Mouse (Mus musculus): ENCODE measurements around the gene Aspdh. TPM values are rescaled to one million over a fixed set of nuclear protein-coding genes. Genes with fewer than 3 reads are reported as not detected.
A peak's percentile ranks its signal among the peaks of the same experiment; 100 is the strongest.

Gene Aspdh
- polyA plus RNA-seq, 1 experiment from 2014 or later: 2.1 TPM

- 7% methylated on average over 20 of the region's 20 CpGs for WGBS
- ATAC-seq (ENCODE audit: low FRiP score) (peak; percentile 65), DNase-seq (ENCODE audit: low spot score) (peak; percentile 66)
- Histone ChIP-seq H3K27ac (ENCODE audit: low read depth, low read length) (peak overlapping the region; percentile 98), H3K4me2 (replicated peaks; ENCODE audit: low read depth, low read length) (peak overlapping the region; percentile 98), H3K4me3 (ENCODE audit: low read depth, low read length) (peak overlapping the region; percentile 70), H3K9ac (ENCODE audit: low read depth, low read length) (peak overlapping the region; percentile 98), H3K27me3 (ENCODE audit: control insufficient read depth, insufficient read depth, low read length) (peaks cover 13% of the 10 kb centered on the region), H3K9me3 (ENCODE audit: control insufficient read depth, low read length) (no peaks in the 10 kb centered on the region), H3K36me3 (ENCODE audit: control insufficient read depth, insufficient read depth, low read length) (peaks cover 8% of the 10 kb centered on the region), H3K4me1 (replicated peaks; ENCODE audit: control insufficient read depth, insufficient read depth, low read length) (peaks cover 13% of the 10 kb centered on the region)
Measured at GRCm38 (mm10) chr7:44443268-44444173, 21.7 kb upstream of the Aspdh start.

- 20% methylated on average over 29 of the region's 29 CpGs for WGBS
Measured at GRCm38 (mm10) chr7:44444886-44445527, 20.2 kb upstream of the Aspdh start.

GRCm38 (mm10) chr7:44445528-44445923 lies 19.7 kb upstream of the Aspdh start:
- H3K4me2 ChIP-seq (replicated peaks; ENCODE audit: low read depth, low read length): peak overlapping the region; percentile 26
- peaks cover 13% of the 10 kb centered on the region for H3K4me1 ChIP-seq (replicated peaks; ENCODE audit: control insufficient read depth, insufficient read depth, low read length)
- no peak overlapping the region for H3K9ac ChIP-seq (ENCODE audit: low read depth, low read length)
- DNase-seq (ENCODE audit: low spot score) (no peak), ATAC-seq (ENCODE audit: low FRiP score) (no peak)
- peaks cover 13% of the 10 kb centered on the region for H3K27me3 ChIP-seq (ENCODE audit: control insufficient read depth, insufficient read depth, low read length)
- H3K27ac ChIP-seq (ENCODE audit: low read depth, low read length): no peak overlapping the region
- no peaks in the 10 kb centered on the region for H3K9me3 ChIP-seq (ENCODE audit: control insufficient read depth, low read length)
- peaks cover 15% of the 10 kb centered on the region for H3K36me3 ChIP-seq (ENCODE audit: control insufficient read depth, insufficient read depth, low read length)
- H3K4me3 ChIP-seq (ENCODE audit: low read depth, low read length): no peak overlapping the region
- WGBS: 32% methylated on average over 7 of the region's 7 CpGs

More at GRCm38 (mm10) chr7:44444886-44445527, 20.2 kb upstream of the Aspdh start:
- H3K27me3 ChIP-seq (ENCODE audit: control insufficient read depth, insufficient read depth, low read length): peaks cover 13% of the 10 kb centered on the region
- H3K27ac ChIP-seq (ENCODE audit: low read depth, low read length): no peak overlapping the region
- H3K9ac ChIP-seq (ENCODE audit: low read depth, low read length): peak overlapping the region; percentile 27; the same call in 1 of the 2 replicates
- peak overlapping the region; percentile 19 for H3K4me3 ChIP-seq (ENCODE audit: low read depth, low read length)
- no peak for ATAC-seq (ENCODE audit: low FRiP score)
- no peak for DNase-seq (ENCODE audit: low spot score)
- H3K4me1 ChIP-seq (replicated peaks; ENCODE audit: control insufficient read depth, insufficient read depth, low read length): peaks cover 13% of the 10 kb centered on the region
- no peaks in the 10 kb centered on the region for H3K9me3 ChIP-seq (ENCODE audit: control insufficient read depth, low read length)
- peaks cover 15% of the 10 kb centered on the region for H3K36me3 ChIP-seq (ENCODE audit: control insufficient read depth, insufficient read depth, low read length)
- peak overlapping the region; percentile 26 for H3K4me2 ChIP-seq (replicated peaks; ENCODE audit: low read depth, low read length)

DNA sequence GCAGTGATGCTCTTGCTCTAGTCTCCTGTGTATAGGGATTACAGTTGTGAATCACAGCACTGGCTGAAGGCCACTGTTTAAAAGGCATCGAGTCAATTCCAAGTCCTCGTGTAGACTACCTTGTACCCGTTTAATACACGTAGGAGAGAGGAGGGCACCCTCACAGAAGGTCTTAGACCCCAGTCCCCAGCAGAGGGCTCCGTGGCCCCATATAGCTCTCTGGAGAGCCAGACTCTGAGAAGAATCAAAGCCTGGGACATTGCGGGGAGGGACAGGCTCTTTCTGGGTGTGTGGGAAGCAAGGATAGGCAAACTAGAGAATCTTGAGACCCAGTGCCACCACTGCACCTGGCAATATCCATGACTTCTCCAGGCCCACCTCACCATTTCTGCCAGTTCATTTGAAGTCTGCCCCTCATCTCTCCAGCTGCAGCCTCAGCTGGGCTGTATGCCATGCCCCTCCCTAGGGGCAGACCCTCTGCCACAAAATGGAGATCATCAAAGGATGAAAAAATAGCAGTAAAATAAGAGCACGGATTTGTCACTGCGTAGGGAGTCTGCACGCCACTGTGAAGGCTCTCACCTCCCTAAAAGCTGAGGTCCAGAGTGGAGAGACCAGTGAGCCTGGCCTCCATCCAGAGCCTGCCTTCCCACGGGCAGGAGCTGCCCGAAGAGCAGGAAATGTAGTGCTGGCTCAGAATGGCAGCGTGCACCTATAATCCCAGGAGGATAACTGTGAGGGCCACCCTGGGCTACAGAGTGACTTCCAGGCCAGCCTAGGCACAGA lies 18.9 kb upstream of the Aspdh start:
- WGBS: 57% methylated on average over 12 of the region's 12 CpGs
- Histone ChIP-seq H3K27me3 (ENCODE audit: control insufficient read depth, insufficient read depth, low read length) (peaks cover 13% of the 10 kb centered on the region), H3K9ac (ENCODE audit: low read depth, low read length) (no peak overlapping the region), H3K36me3 (ENCODE audit: control insufficient read depth, insufficient read depth, low read length) (peaks cover 15% of the 10 kb centered on the region), H3K4me3 (ENCODE audit: low read depth, low read length) (no peak overlapping the region), H3K4me1 (replicated peaks; ENCODE audit: control insufficient read depth, insufficient read depth, low read length) (peaks cover 13% of the 10 kb centered on the region), H3K9me3 (ENCODE audit: control insufficient read depth, low read length) (no peaks in the 10 kb centered on the region), H3K4me2 (replicated peaks; ENCODE audit: low read depth, low read length) (no peak overlapping the region), H3K27ac (ENCODE audit: low read depth, low read length) (no peak overlapping the region)
- DNase-seq (ENCODE audit: low spot score) (no peak), ATAC-seq (ENCODE audit: low FRiP score) (no peak)

DNA sequence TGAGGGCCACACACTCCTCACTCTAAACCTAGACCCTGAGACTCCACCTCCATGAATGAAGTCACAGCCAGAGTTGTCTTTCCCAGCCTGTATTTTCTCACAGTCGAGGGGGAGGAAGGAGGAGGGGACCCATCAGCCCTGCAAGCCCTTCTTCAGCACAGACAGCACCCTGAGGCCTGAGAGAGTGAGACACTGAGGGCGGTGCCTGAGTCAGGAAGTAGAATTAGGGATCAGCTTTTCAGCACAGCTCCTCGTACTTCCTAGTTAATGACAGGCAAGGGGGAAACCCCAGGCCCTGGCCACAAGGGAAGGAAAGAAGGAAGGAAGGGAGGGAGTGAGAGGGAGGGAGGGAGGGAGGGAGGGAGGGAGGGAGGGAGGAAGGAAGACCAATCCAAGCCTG lies 11.9 kb upstream of the Aspdh start:
- Histone ChIP-seq H3K9me3 (ENCODE audit: control insufficient read depth, low read length) (no peaks in the 10 kb centered on the region), H3K4me2 (replicated peaks; ENCODE audit: low read depth, low read length) (no peak overlapping the region), H3K27ac (ENCODE audit: low read depth, low read length) (no peak overlapping the region), H3K4me1 (replicated peaks; ENCODE audit: control insufficient read depth, insufficient read depth, low read length) (no peaks in the 10 kb centered on the region), H3K27me3 (ENCODE audit: control insufficient read depth, insufficient read depth, low read length) (no peaks in the 10 kb centered on the region), H3K36me3 (ENCODE audit: control insufficient read depth, insufficient read depth, low read length) (peaks cover 13% of the 10 kb centered on the region; the same call in 1 of the 2 replicates), H3K9ac (ENCODE audit: low read depth, low read length) (no peak overlapping the region), H3K4me3 (ENCODE audit: low read depth, low read length) (no peak overlapping the region)
- DNase-seq (ENCODE audit: low spot score) (no peak), ATAC-seq (ENCODE audit: low FRiP score) (no peak)
- WGBS: 33% methylated on average over 3 of the region's 3 CpGs

GRCm38 (mm10) chr7:44456302-44456701 lies 8.9 kb upstream of the Aspdh start:
- Histone ChIP-seq H3K27ac (ENCODE audit: low read depth, low read length) (no peak overlapping the region), H3K4me2 (replicated peaks; ENCODE audit: low read depth, low read length) (no peak overlapping the region), H3K27me3 (ENCODE audit: control insufficient read depth, insufficient read depth, low read length) (peaks cover 9% of the 10 kb centered on the region), H3K9me3 (ENCODE audit: control insufficient read depth, low read length) (no peaks in the 10 kb centered on the region), H3K4me1 (replicated peaks; ENCODE audit: control insufficient read depth, insufficient read depth, low read length) (no peaks in the 10 kb centered on the region), H3K36me3 (ENCODE audit: control insufficient read depth, insufficient read depth, low read length) (peaks cover 10% of the 10 kb centered on the region; the same call in 1 of the 2 replicates), H3K9ac (ENCODE audit: low read depth, low read length) (no peak overlapping the region), H3K4me3 (ENCODE audit: low read depth, low read length) (no peak overlapping the region)
- DNase-seq (ENCODE audit: low spot score) (no peak), ATAC-seq (ENCODE audit: low FRiP score) (no peak)
- WGBS: 89% methylated on average over 1 of the region's 1 CpGs

DNA sequence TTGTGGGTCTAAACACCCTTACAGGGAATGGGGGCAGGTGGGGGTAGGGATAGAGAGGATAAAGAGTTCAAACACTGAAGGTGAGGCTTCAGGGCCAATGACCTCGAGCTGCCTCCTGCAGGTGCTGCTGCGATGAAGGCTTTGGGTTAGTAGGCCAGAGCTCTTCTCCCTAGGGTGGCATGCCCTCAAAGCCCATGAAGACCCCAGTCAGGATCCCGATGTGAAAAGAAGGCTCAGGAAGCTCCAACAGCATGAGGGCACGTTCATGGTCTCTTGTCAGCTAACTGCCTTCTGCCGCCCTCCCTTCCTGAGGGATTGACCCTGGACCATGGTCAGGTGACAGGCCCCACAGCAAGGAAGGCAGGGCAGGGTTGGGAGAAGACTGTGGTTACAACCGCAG lies 5.1 kb upstream of the Aspdh start:
- Histone ChIP-seq H3K36me3 (ENCODE audit: control insufficient read depth, insufficient read depth, low read length) (peaks cover 22% of the 10 kb centered on the region; the same call in 1 of the 2 replicates), H3K4me3 (ENCODE audit: low read depth, low read length) (no peak overlapping the region), H3K27ac (ENCODE audit: low read depth, low read length) (no peak overlapping the region), H3K4me2 (replicated peaks; ENCODE audit: low read depth, low read length) (no peak overlapping the region), H3K27me3 (ENCODE audit: control insufficient read depth, insufficient read depth, low read length) (peaks cover 21% of the 10 kb centered on the region), H3K9ac (ENCODE audit: low read depth, low read length) (no peak overlapping the region), H3K4me1 (replicated peaks; ENCODE audit: control insufficient read depth, insufficient read depth, low read length) (peaks cover 8% of the 10 kb centered on the region), H3K9me3 (ENCODE audit: control insufficient read depth, low read length) (no peaks in the 10 kb centered on the region)
- ATAC-seq (ENCODE audit: low FRiP score): no peak
- 76% methylated on average over 6 of the region's 6 CpGs for WGBS
- DNase-seq (ENCODE audit: low spot score): no peak

DNA sequence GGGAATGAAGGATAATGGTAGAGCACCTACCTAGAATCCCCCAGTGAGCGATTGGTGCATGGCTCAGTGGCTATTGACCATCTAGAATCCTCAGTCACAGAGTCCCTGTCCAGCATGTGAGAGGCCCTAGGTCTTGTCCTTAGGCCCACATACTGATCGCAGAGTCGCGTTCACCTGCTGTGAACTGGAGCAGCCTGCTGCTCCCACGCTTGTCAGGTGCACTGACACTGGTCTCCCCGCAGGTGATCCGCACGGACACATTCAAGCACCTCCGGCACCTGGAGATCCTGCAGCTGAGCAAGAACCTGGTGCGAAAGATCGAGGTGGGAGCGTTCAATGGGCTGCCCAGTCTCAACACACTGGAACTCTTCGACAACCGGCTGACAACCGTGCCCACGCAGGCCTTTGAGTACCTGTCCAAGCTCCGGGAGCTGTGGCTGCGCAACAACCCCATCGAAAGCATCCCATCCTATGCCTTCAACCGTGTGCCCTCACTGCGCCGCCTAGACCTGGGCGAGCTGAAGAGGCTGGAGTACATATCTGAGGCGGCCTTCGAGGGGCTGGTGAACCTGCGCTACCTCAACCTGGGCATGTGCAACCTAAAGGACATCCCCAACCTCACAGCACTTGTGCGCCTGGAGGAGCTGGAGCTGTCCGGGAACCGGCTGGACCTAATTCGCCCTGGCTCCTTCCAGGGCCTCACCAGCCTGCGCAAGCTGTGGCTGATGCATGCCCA lies 4.3 kb upstream of the Aspdh start:
- Histone ChIP-seq H3K4me2 (replicated peaks; ENCODE audit: low read depth, low read length) (no peak overlapping the region), H3K9ac (ENCODE audit: low read depth, low read length) (no peak overlapping the region), H3K27ac (ENCODE audit: low read depth, low read length) (no peak overlapping the region), H3K36me3 (ENCODE audit: control insufficient read depth, insufficient read depth, low read length) (peaks cover 22% of the 10 kb centered on the region; the same call in 1 of the 2 replicates), H3K9me3 (ENCODE audit: control insufficient read depth, low read length) (no peaks in the 10 kb centered on the region), H3K4me3 (ENCODE audit: low read depth, low read length) (no peak overlapping the region), H3K27me3 (ENCODE audit: control insufficient read depth, insufficient read depth, low read length) (peaks cover 21% of the 10 kb centered on the region), H3K4me1 (replicated peaks; ENCODE audit: control insufficient read depth, insufficient read depth, low read length) (peaks cover 8% of the 10 kb centered on the region)
- 80% methylated on average over 31 of the region's 31 CpGs for WGBS
- no peak for ATAC-seq (ENCODE audit: low FRiP score)
- DNase-seq (ENCODE audit: low spot score): no peak
